Mouse (Mus musculus): ENCODE data around the gene Dcpp2. TPM values are rescaled to one million over a fixed set of nuclear protein-coding genes. Genes with fewer than 3 reads are reported as not detected.
"Not testable (repeated sequence)": the region's sequence is repeated elsewhere in the genome, so short reads cannot be mapped to it uniquely, and the experiment has no call there.

The Dcpp2 gene
- polyA plus RNA-seq, 1 experiment = not detected

DNA sequence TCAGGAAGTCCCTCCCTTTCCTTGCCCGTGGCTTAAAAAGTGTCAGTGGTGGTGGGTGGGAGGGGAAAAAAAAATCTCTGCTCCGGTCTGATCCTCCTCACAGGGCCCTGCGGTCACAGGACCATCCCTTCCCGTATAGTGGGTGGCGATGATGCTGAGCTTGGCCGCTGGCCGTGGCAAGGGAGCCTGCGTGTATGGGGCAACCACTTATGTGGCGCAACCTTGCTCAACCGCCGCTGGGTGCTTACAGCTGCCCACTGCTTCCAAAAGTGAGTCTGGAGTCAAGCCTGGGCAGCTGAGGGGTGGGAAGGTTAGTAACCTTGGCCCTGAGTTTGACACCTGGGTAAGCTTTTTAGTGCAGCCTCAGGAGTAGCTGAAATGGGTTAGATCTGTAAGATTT, 12.2 kb upstream of the Dcpp2 start:
- H3K4me3 ChIP-seq (ENCODE audit: low read depth, low read length) = no peak overlapping the region
- H3K4me1 ChIP-seq (ENCODE audit: control insufficient read depth, insufficient read depth, insufficient read length, low read length) = peaks cover 3% of the 10 kb centered on the region; the same call in 1 of the 2 replicates
- whole genome bisulfite sequencing = 93% methylated on average over 11 of the region's 11 CpGs
- H3K27me3 ChIP-seq (ENCODE audit: control insufficient read depth, insufficient read depth, low read length) = no peaks in the 10 kb centered on the region
- TF ChIP-seq POLR2A (IDR thresholded peaks at IDR 0.05; ENCODE audit: low read depth, low read length) (no peak), CTCF (IDR thresholded peaks at IDR 0.05; ENCODE audit: extremely low read depth, insufficient read length, insufficient replicate concordance, low read depth, low read length) (no peak)
- no peak overlapping the region for H3K27ac ChIP-seq (ENCODE audit: insufficient read depth, low read depth, low read length)
- H3K36me3 ChIP-seq (ENCODE audit: control insufficient read depth, insufficient read depth, low read length) = no peaks in the 10 kb centered on the region

DNA sequence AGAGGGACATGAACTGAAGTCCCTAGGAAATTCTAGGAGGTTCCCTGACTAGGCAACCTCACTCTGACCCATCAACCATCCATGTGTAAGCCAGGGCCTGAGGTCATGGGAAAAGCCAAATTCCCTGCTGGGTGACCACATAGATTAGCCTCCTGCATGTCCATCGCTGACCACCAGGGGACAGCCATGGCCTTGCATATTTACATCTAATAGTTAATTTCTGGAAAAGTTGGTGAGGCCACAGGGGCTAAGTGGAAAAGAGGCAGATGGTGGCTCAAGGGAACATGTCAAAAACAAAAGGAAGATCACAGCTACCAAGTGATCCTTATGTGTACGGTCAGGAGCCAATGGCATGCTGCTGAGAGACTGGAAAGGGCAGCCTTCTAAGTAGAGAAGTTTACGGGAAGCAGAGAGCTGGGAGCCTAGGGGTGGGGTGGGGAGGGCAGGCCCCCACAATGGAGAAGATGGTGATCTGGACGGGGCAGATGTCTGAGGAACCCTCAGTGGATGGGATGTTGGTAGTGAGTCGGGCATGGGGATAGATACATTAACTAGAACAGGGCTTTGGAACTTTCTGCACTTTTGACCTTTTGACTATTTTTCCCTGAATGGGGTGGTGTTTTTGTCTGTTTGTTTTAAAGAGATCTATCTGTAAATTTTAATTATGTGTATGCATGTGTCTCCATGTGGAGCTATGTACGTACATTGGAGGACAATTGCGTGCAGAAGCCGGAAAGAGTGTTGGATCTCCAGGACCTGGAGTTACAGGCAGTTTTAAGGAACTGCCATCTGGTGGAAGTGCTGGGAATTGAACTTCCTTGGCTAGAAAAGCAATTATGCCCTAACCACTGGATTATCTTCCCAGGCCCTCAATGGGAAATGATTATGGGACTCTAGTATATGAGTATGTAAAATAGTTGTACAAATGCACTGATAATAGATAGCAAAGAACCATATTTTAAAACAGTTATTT, 6.5 kb upstream of the Dcpp2 start:
- Histone ChIP-seq H3K27me3 (ENCODE audit: control insufficient read depth, insufficient read depth, low read length) (no peaks in the 10 kb centered on the region), H3K4me1 (ENCODE audit: control insufficient read depth, insufficient read depth, insufficient read length, low read length) (peaks cover 3% of the 10 kb centered on the region; the same call in 1 of the 2 replicates), H3K4me3 (ENCODE audit: low read depth, low read length) (no peak overlapping the region), H3K27ac (ENCODE audit: insufficient read depth, low read depth, low read length) (no peak overlapping the region), H3K36me3 (ENCODE audit: control insufficient read depth, insufficient read depth, low read length) (no peaks in the 10 kb centered on the region)
- WGBS = 35% methylated on average over 8 of the region's 8 CpGs
- TF ChIP-seq POLR2A (IDR thresholded peaks at IDR 0.05; ENCODE audit: low read depth, low read length) (no peak), CTCF (IDR thresholded peaks at IDR 0.05; ENCODE audit: extremely low read depth, insufficient read length, insufficient replicate concordance, low read depth, low read length) (peak; percentile 82; the same call in 1 of the 2 replicates)

DNA sequence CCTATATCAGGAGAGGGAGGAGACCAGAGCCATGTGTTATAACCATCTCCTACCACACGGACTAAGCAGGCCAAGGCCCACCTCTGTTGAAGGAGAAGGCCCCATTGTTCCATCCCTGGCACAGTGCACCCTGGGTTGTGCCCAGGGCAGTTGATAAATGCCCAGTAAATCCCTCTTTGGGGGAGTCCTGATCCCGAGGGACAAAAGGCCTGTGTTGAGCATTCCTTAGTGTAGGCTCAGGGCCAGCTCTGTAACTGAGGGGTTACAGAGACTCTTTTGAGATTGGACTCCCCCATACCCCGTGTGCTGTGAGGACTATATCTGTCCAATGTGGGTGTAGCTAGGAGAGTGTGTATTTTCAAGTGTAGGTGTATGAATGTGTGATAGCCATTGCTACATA, 3.9 kb upstream of the Dcpp2 start:
- TF ChIP-seq CTCF (IDR thresholded peaks at IDR 0.05; ENCODE audit: extremely low read depth, insufficient read length, insufficient replicate concordance, low read depth, low read length) = no peak
- no peak for TF ChIP-seq POLR2A (IDR thresholded peaks at IDR 0.05; ENCODE audit: low read depth, low read length)
- WGBS = 65% methylated on average over 3 of the region's 3 CpGs
- no peaks in the 10 kb centered on the region for H3K36me3 ChIP-seq (ENCODE audit: control insufficient read depth, insufficient read depth, low read length)

DNA sequence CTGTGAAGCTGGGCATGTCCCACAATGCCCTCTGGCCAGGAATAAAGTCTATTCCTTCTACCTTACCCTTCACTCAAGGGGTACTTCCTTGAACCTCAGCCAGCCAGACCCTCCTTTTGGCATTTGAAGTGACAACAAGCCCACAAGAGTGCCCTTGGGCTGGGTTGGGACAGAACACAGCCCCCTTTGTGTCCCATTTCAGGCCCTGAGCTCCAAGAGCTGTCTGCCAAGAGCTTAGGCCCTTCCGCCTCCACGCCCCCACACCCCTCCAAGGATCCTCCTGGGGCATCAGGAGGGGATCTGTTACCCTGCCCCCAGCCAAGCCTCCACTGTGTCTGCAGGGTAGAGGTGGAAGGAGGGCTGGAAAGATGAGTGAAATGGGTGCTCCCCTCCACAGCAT, 3.5 kb upstream of the Dcpp2 start:
- Histone ChIP-seq H3K27ac (ENCODE audit: insufficient read depth, low read depth, low read length) (no peak overlapping the region), H3K4me3 (ENCODE audit: low read depth, low read length) (no peak overlapping the region), H3K27me3 (ENCODE audit: control insufficient read depth, insufficient read depth, low read length) (no peaks in the 10 kb centered on the region), H3K36me3 (ENCODE audit: control insufficient read depth, insufficient read depth, low read length) (no peaks in the 10 kb centered on the region), H3K4me1 (ENCODE audit: control insufficient read depth, insufficient read depth, insufficient read length, low read length) (peaks cover 3% of the 10 kb centered on the region; the same call in 1 of the 2 replicates)
- WGBS = 100% methylated on average over 2 of the region's 2 CpGs
- no peak for TF ChIP-seq POLR2A (IDR thresholded peaks at IDR 0.05; ENCODE audit: low read depth, low read length)
- TF ChIP-seq CTCF (IDR thresholded peaks at IDR 0.05; ENCODE audit: extremely low read depth, insufficient read length, insufficient replicate concordance, low read depth, low read length) = no peak

More for the DNA sequence above, 3.9 kb upstream of the Dcpp2 start:
- H3K27me3 ChIP-seq (ENCODE audit: control insufficient read depth, insufficient read depth, low read length) = no peaks in the 10 kb centered on the region
- peaks cover 3% of the 10 kb centered on the region; the same call in 1 of the 2 replicates for H3K4me1 ChIP-seq (ENCODE audit: control insufficient read depth, insufficient read depth, insufficient read length, low read length)
- no peak overlapping the region for H3K27ac ChIP-seq (ENCODE audit: insufficient read depth, low read depth, low read length)
- no peak overlapping the region for H3K4me3 ChIP-seq (ENCODE audit: low read depth, low read length)

DNA sequence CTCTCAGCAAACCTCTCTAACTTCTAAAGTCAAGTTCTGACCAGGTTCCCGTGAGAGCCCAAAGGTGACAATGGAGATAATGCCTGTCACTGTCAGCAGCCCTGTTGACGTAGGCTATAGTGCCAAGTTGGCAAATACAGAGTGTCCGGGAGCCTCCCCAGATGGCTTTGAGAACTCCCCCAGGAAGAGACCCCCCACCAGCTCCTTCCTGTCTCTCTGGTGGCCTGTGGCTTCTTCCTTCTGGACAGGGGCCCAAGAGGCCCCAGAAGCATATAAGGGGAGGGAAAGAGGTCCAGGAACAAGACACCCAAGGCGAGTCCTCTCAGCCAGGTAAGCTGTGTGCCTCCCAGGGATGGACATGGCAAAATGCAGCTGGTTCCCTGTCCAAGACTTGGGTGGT, 36.5 kb downstream of the Dcpp2 start, which contains the start of gene Dcpp3:
TSS of gene Dcpp3 (plus strand) at position 301 of the 400 bp plus-strand sequence.
- H3K36me3 ChIP-seq (ENCODE audit: control insufficient read depth, insufficient read depth, low read length); H3K27me3 ChIP-seq (ENCODE audit: control insufficient read depth, insufficient read depth, low read length); H3K4me3 ChIP-seq (ENCODE audit: low read depth, low read length); H3K27ac ChIP-seq (ENCODE audit: insufficient read depth, low read depth, low read length); H3K4me1 ChIP-seq (ENCODE audit: control insufficient read depth, insufficient read depth, insufficient read length, low read length): not testable (repeated sequence)
- WGBS = 64% methylated on average over 4 of the region's 4 CpGs

DNA sequence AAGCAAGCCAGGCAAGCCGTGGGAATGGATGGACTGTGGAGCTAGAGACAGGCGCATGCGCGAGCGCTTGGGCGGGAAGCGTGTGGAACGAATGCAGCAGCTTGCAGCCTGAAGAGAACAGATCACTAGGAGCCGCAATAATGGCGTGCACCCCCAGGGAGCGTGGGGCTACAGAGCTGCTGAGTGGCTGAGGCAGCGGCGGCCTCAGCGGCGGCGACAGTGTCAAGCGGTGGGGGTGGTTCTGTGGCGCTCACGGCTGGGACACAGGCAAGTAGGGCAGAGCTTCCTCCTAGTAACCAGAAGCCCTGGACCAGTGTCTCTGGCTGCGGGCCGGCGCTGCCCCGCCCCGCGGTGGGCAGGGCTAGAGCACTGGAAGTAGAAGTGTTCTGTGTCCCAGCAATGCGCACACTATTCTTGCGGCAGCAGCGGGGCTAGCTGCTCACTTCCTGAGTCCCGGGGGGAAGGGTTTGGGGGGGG, 43.9 kb downstream of the Dcpp2 start:
- no peaks in the 10 kb centered on the region; the same call in 1 of the 2 replicates for H3K4me1 ChIP-seq (ENCODE audit: control insufficient read depth, insufficient read depth, insufficient read length, low read length)
- TF ChIP-seq POLR2A (IDR thresholded peaks at IDR 0.05; ENCODE audit: low read depth, low read length) (peak; percentile 84), CTCF (IDR thresholded peaks at IDR 0.05; ENCODE audit: extremely low read depth, insufficient read length, insufficient replicate concordance, low read depth, low read length) (no peak)
- no peaks in the 10 kb centered on the region for H3K36me3 ChIP-seq (ENCODE audit: control insufficient read depth, insufficient read depth, low read length)
- no peaks in the 10 kb centered on the region for H3K27me3 ChIP-seq (ENCODE audit: control insufficient read depth, insufficient read depth, low read length)
- WGBS = under 1% methylated on average over 29 of the region's 29 CpGs
- H3K4me3 ChIP-seq (ENCODE audit: low read depth, low read length) = peak overlapping the region; percentile 72
- peak overlapping the region; percentile 50 for H3K27ac ChIP-seq (ENCODE audit: insufficient read depth, low read depth, low read length)

DNA sequence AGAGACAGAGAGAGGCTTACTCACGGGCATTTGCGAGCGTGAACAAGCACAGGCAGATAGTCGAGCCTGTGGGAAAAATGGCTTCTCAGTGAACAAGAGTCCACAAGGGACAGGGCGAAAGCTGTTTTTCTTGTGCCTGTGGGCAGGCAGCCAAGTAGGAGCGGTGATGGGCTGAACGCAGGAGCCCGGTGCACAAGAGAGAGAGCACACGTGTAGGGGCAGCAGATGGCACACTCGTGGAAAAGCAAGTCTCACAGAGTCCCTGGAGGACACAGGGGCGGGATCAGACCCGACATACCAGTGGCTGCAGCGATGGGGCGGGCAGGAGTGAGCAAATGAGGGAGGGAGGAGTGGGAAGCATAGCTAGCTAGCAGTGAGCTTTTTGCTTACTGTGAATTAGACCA, 44.4 kb downstream of the Dcpp2 start:
- H3K4me3 ChIP-seq (ENCODE audit: low read depth, low read length) = peak overlapping the region; percentile 72
- no peaks in the 10 kb centered on the region for H3K36me3 ChIP-seq (ENCODE audit: control insufficient read depth, insufficient read depth, low read length)
- H3K27me3 ChIP-seq (ENCODE audit: control insufficient read depth, insufficient read depth, low read length) = no peaks in the 10 kb centered on the region
- no peaks in the 10 kb centered on the region; the same call in 1 of the 2 replicates for H3K4me1 ChIP-seq (ENCODE audit: control insufficient read depth, insufficient read depth, insufficient read length, low read length)
- H3K27ac ChIP-seq (ENCODE audit: insufficient read depth, low read depth, low read length) = peak overlapping the region; percentile 61
- TF ChIP-seq CTCF (IDR thresholded peaks at IDR 0.05; ENCODE audit: extremely low read depth, insufficient read length, insufficient replicate concordance, low read depth, low read length) (no peak), POLR2A (IDR thresholded peaks at IDR 0.05; ENCODE audit: low read depth, low read length) (no peak)
- under 1% methylated on average over 14 of the region's 14 CpGs for WGBS
